Mouse (Mus musculus) limb, embryonic 11.5 days (tissue): ENCODE data around the gene Zfp446. TPM values are rescaled to one million over a fixed set of nuclear protein-coding genes. Genes with fewer than 3 reads are reported as not detected.
A peak's percentile ranks its signal among the peaks of the same experiment; 100 is the strongest.

Experiments used
- ATAC-seq: fragments of 200-750 bp; cut with Nextera tagmentation; 2 replicates; pipeline ENCODE4 v1.8.0; 2017; ENCODE audit warnings: low read depth; ENCODE audit not compliant: insufficient number of reproducible peaks, low FRiP score, low TSS enrichment
- DNase-seq: peaks from one replicate; pipeline ENCODE4 v3.0.0-alpha.2; 2015; ENCODE audit warnings: low spot score
- H3K27ac ChIP-seq: fragments of 300-500 bp; sonication (generic); replicated peaks from 2 replicates; pipeline ENCODE4 v1.5.1; 2014; ENCODE audit warnings: low read depth, mild to moderate bottlenecking, low read length
- H3K27me3 ChIP-seq: fragments of 300-500 bp; sonication (generic); 2 replicates; pipeline ENCODE4 v1.6.1; 2014; ENCODE audit warnings: mild to moderate bottlenecking, low read length, mixed read lengths; ENCODE audit not compliant: control insufficient read depth, insufficient read depth
- H3K36me3 ChIP-seq: fragments of 300-500 bp; sonication (generic); 2 replicates; pipeline ENCODE4 v1.6.1; 2014; ENCODE audit warnings: mild to moderate bottlenecking, low read length, moderate library complexity, mixed read lengths; ENCODE audit not compliant: control insufficient read depth, insufficient read depth
- H3K4me1 ChIP-seq: fragments of 300-500 bp; sonication (generic); 2 replicates; pipeline ENCODE4 v1.6.1; 2014; ENCODE audit warnings: low read length, mixed read lengths; ENCODE audit not compliant: control insufficient read depth, insufficient read depth
- H3K4me2 ChIP-seq: fragments of 300-500 bp; sonication (generic); 2 replicates; pipeline ENCODE4 v1.6.1; 2014; ENCODE audit warnings: low read depth, mild to moderate bottlenecking, moderate library complexity; ENCODE audit not compliant: severe bottlenecking
- H3K4me3 ChIP-seq: fragments of 300-500 bp; sonication (generic); 2 replicates; pipeline ENCODE4 v1.5.1; 2014; ENCODE audit warnings: low read depth, low read length
- H3K9ac ChIP-seq: fragments of 300-500 bp; sonication (generic); 2 replicates; pipeline ENCODE4 v1.6.1; 2014; ENCODE audit warnings: mild to moderate bottlenecking, low read length
- H3K9me3 ChIP-seq: fragments of 300-500 bp; sonication (generic); 2 replicates; pipeline ENCODE4 v1.6.1; 2016; ENCODE audit warnings: low read length; ENCODE audit not compliant: control insufficient read depth
- WGBS: fragments of 180-500 bp; shearing (Covaris S2); extraction: QIAGEN DNeasy Blood & Tissue Kit; methylation state at CpG from one replicate; pipeline ENCODE4 v1.1.7; 2014; 5-methylcytosine and 5-hydroxymethylcytosine counted together
- polyA plus RNA-seq: library from polyadenylated mRNA; unstranded; fragments of >200 nt; fragmentation: Nextera tagmentation; extraction: Ambion mirVana; gene quantifications from 2 replicates; pipeline ENCODE4 v1.2.1, GENCODE M21; 2014

The Zfp446 gene
- polyA plus RNA-seq, 1 experiment from 2014 or later, result 7.5 TPM

DNA sequence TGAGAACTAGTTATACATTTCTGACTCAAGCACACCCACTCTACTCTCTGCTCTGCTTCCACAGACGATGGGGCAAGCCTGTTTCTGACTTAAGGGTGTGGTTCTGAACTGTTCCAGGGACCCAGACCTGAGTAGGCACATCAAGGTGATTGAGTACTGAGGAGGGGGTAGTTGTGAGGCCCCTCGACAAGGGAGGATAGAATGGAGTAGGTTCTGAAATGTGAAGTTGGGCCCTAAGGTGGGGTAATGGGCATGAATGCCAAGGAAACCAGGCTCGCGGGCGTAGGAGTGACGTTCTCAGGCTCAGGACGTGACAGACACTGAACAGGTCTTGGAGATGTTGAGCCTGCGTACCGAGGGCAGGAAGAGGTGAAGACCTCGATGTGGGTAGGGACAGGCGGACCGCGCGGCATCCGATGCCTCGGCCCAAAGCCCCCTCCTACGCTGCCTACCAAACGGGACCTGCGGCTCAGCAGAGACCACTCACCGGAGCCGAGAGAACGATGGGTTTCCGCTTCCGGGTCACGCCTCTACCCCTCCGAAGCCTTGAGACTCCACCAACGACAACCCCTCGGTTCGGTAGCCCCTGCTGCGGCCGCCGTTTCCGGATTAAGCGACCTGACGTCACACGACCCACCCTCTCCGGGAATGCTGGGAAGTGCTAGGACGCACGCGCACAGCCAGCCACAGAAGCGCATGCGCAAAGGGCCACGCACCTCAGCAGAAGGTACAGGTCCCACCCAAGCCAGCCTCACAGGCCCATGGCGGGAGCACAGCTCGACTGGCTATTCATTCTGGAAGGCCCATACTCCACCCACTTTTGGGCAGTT lies 56.7 kb downstream of the Zfp446 start, which contains the start of gene Chmp2a:
TSS of gene Chmp2a (minus strand) at position 660 of the 830 bp plus-strand sequence.
- peak; percentile 84 for ATAC-seq
- Histone ChIP-seq H3K27me3 (no peaks in the 10 kb centered on the region), H3K4me3 (peak within 1 kb of the TSS; percentile 50), H3K9me3 (no peaks in the 10 kb centered on the region), H3K4me1 (peaks cover 12% of the 10 kb centered on the region), H3K36me3 (peaks cover 36% of the 10 kb centered on the region), H3K9ac (peak within 1 kb of the TSS; percentile 80), H3K4me2 (peak within 1 kb of the TSS; percentile 77), H3K27ac (peak within 1 kb of the TSS; percentile 86)
- WGBS, result under 1% methylated on average over 45 of the region's 45 CpGs
- DNase-seq, result peak; percentile 99

Other genes starting within 250 kb of the Zfp446 start
- gene Vmn2r56, start 242.8 kb upstream of the Zfp446 start, polyA plus RNA-seq, result not detected in 2 replicates
- 11.6 and 17.7 TPM in 2 replicates for gene Zscan18, start 174.2 kb upstream of the Zfp446 start, polyA plus RNA-seq
- 18.5 and 21.1 TPM in 2 replicates for gene Zfp329, start 159.0 kb upstream of the Zfp446 start, polyA plus RNA-seq
- gene Zfp110, start 143.1 kb upstream of the Zfp446 start, polyA plus RNA-seq, result 38.3 and 38.4 TPM in 2 replicates
- 6.3 and 7.7 TPM in 2 replicates for gene Zfp128, start 96.7 kb upstream of the Zfp446 start, polyA plus RNA-seq
- gene Zscan22, start 80.0 kb upstream of the Zfp446 start, polyA plus RNA-seq, result 28.1 and 29.0 TPM in 2 replicates
- gene Rps5, start 55.6 kb upstream of the Zfp446 start, polyA plus RNA-seq, result 1,067 and 1,071 TPM in 2 replicates
- 0.57 and 0.59 TPM in 2 replicates for gene Rnf225, start 50.4 kb upstream of the Zfp446 start, polyA plus RNA-seq
- gene Zfp324, start 12.0 kb upstream of the Zfp446 start, polyA plus RNA-seq, result 8.2 and 10.2 TPM in 2 replicates
- not detected in 2 replicates for gene Slc27a5, start 20.3 kb downstream of the Zfp446 start, polyA plus RNA-seq
- 610 and 647 TPM in 2 replicates for gene Trim28, start 21.3 kb downstream of the Zfp446 start, polyA plus RNA-seq
- 30.6 and 31.5 TPM in 2 replicates for gene Zbtb45, start 32.2 kb downstream of the Zfp446 start, polyA plus RNA-seq
- gene Chmp2a, start 57.0 kb downstream of the Zfp446 start, polyA plus RNA-seq, result 84.2 and 93.8 TPM in 2 replicates
- gene Ube2m, start 60.4 kb downstream of the Zfp446 start, polyA plus RNA-seq, result 199 TPM in 2 replicates
- 2.3 TPM in 2 replicates for gene Mzf1, start 76.9 kb downstream of the Zfp446 start, polyA plus RNA-seq
- not detected in 2 replicates for gene Vmn1r85, start 117.3 kb downstream of the Zfp446 start, polyA plus RNA-seq
- gene Vmn1r86, start 142.1 kb downstream of the Zfp446 start, polyA plus RNA-seq, result not detected in 2 replicates
- gene Vmn1r87, start 162.3 kb downstream of the Zfp446 start, polyA plus RNA-seq, result not detected in 2 replicates
- gene Vmn1r88, start 181.7 kb downstream of the Zfp446 start, polyA plus RNA-seq, result not detected in 2 replicates
- not detected in 2 replicates for gene Vmn1r89, start 235.2 kb downstream of the Zfp446 start, polyA plus RNA-seq